ENCODE assay signal across 8 mouse cellular contexts in the genomic region with DNA sequence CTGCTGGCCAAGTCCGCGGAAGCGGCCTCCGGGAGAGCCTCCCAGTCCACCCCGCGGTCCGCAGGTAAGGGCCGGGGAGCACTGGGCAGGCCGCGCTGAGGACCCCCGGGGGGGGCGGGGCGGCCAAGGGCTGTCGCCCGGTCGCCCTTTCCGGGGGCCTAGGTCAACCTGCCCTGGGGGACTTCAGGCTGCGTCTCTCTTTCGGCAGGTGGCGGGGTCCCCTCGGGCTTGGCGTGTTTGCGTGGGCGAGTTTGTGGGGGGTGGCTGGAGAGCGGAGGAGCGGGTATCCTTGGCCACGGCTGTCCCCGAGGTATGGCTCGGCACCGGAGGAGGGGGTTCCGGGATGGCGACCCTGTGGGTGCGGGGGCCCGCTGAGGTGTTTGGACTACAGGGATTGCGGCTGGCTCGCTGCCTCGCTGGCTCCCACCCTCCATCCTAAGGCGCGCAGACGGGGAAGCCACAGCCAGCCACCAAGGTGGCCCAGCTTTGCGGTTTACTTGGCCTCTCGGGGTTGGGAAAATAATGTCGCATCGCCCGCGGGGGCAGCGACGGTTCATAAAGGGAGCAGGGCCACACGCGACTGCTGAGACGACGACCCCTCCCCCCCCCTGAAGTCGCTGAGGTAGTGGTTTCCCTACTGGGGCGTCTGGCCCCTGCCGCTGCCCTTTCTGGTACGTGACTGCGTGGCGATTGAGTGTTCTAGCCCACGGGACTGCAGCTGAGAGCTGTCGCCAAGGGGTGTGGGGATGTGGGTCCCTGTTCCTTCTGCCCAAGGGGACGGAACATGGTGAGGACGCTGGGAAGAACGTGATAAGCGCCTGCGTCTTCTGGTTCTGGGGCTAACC. TPM values are rescaled to one million over a fixed set of nuclear protein-coding genes. Genes with fewer than 3 reads are reported as not detected.
A peak's percentile ranks its signal among the peaks of the same experiment; 100 is the strongest.
DNase-seq lines count a peak whose midpoint lies in the region; ATAC-seq and TF ChIP-seq lines count a peak whose summit lies in the region.

No protein-coding gene starts in this region.

- H3K36me3 ChIP-seq in midbrain, embryonic 15.5 days (replicated peaks), result no peaks in the 10 kb centered on the region

- H3K27ac ChIP-seq in left cerebral cortex, adult 2 months, result peak overlapping the region; percentile 80
- peak overlapping the region; percentile 81 for H3K27ac ChIP-seq in midbrain, embryonic 15.5 days

- no peaks in the 10 kb centered on the region for H3K27me3 ChIP-seq in midbrain, embryonic 15.5 days (replicated peaks)

- WGBS in midbrain, embryonic 15.5 days, result 25% methylated on average over 59 of the region's 65 CpGs

- no peaks in the 10 kb centered on the region for H3K9me3 ChIP-seq in midbrain, embryonic 15.5 days

- TF ChIP-seq CTCF in left cerebral cortex, adult 2 months (IDR thresholded peaks at IDR 0.05), result no peak

- H3K4me2 ChIP-seq in midbrain, embryonic 15.5 days, result peak overlapping the region; percentile 64

- peak overlapping the region; percentile 56 for H3K9ac ChIP-seq in midbrain, embryonic 15.5 days

- H3K4me3 ChIP-seq in left cerebral cortex, adult 2 months, result peak overlapping the region; percentile 55
- H3K4me3 ChIP-seq in midbrain, embryonic 15.5 days, result peak overlapping the region; percentile 74

- DNase-seq in ovary, postnatal 36 days (ENCODE audit: low spot score), result peak; percentile 3
- DNase-seq in ovary, postnatal 10 days (ENCODE audit: low spot score), result no peak
- DNase-seq in cerebellum, postnatal 14 days, result peak; percentile 37 to 43
- DNase-seq in frontal cortex, postnatal 14 days (ENCODE audit: low spot score in 2 of 2), result peak; percentile 8 to 10
- DNase-seq in left cerebral cortex, adult 2 months (ENCODE audit: extremely low spot score in 1 of 2, low spot score in 2 of 2), result peak; percentile 11 to 18
- peak; percentile 37 for DNase-seq in testis, postnatal 10 days (ENCODE audit: low spot score)
- DNase-seq in T-cell, adult 2 months (ENCODE audit: low spot score), result no peak

- no peaks in the 10 kb centered on the region for H3K4me1 ChIP-seq in midbrain, embryonic 15.5 days

- intact Hi-C loops in left cerebral cortex, adult 2 months (cut with DNase I), result no loop called here

- ATAC-seq in midbrain, embryonic 15.5 days (replicated peaks), result peak; percentile 84

RNA-seq across cellular contexts. Expression of gene Map7d2, which starts 0.7 kb away (rescaled TPM):
- total RNA-seq in left cerebral cortex, adult 2 months (2021), result 100 to 1,000 TPM in 1 of 2 experiments, 10 to 100 TPM in 1; 96.9 to 127 TPM
- 37.2 and 40.1 TPM in 2 replicates for polyA plus RNA-seq in midbrain, embryonic 15.5 days (2015; fragmentation: Nextera tagmentation; extraction: Ambion mirVana)

RNA-seq across cellular contexts. Expression of gene Eif1ax, which starts 43.1 kb away (rescaled TPM):
- total RNA-seq in left cerebral cortex, adult 2 months (2021), result 100 to 1,000 TPM; 126 to 127 TPM
- polyA plus RNA-seq in midbrain, embryonic 15.5 days (2015; fragmentation: Nextera tagmentation; extraction: Ambion mirVana), result 78.8 and 87.7 TPM in 2 replicates

Comparison
In these comparisons a context has a peak if more than half of its experiments do, and no peak if none do; other contexts are left out.
1. DNase-seq: peak in ovary, postnatal 36 days (single experiment), cerebellum, postnatal 14 days (2 of 2), frontal cortex, postnatal 14 days (2 of 2), left cerebral cortex, adult 2 months (2 of 2) and testis, postnatal 10 days (single experiment); none in ovary, postnatal 10 days (single experiment) and T-cell, adult 2 months (single experiment).